Mouse (Mus musculus) heart, adult 11 months (tissue): Measurements from ENCODE around the gene Dbp.
"Not testable (repeated sequence)": the region's sequence is repeated elsewhere in the genome, so short reads cannot be mapped to it uniquely, and the experiment has no call there.

Experiments
- DNase-seq: peaks from one replicate; pipeline ENCODE4 v3.0.0; 2022

The Dbp gene

GRCm38 (mm10) chr7:45704730-45705442, at the start of gene Dbp:
Gene Dbp (plus strand): TSS chr7:45705088.
- peak; percentile 100 for DNase-seq

DNA sequence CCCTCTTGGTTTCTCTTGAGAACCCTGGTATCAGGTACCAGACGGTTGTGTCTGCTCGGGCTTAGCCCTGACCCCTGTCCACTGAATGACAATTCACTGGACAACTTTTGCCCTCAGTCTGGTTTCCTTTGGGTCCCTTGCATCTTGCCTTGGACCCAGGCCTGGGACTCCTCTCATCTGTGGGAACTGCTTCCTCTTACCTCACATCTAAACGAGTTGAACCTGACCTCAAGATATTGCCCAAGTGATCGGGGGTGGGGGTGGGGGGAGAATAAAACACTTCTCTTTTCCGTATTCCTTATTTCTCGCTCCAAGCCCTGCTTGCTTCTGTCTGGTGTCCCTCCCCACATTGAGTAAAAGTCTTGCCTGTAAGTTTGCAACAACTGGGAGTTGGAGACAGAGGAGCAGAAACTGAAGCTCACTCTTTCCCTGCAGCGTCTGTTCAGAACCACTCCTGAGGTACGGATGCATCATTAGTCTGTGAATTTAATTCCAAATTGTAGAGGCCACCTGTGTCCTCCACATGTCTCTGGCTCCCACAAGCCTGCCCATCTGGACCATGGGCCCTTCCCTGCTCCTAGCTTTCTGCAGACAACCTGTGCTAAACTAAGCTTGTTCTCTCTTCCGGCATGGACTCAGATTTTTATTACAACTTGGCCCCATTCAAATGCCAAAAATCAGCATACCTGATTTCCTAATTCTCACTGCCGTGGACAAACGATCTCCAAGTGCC, 44.0 kb upstream of the Dbp start:
- DNase-seq = no peak

DNA sequence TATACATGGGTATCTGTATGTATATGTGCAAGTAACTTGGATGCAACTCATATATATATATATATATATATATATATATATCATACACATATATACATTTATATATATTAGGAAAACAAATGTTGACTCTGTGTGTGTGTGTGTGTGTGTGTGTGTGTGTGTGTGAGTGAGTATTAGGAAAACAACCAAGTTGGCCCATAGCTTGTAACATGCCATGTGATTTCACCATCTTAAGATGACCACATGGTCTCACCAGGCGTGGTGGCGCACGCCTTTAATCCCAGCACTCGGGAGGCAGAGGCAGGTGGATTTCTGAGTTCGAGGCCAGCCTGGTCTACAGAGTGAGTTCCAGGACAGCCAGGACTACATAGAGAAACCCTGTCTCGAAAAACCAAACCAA, 43.2 kb upstream of the Dbp start:
- DNase-seq = not testable (repeated sequence)

GRCm38 (mm10) chr7:45665303-45666138, 39.4 kb upstream of the Dbp start:
- DNase-seq = no peak

GRCm38 (mm10) chr7:45666161-45666560, 38.7 kb upstream of the Dbp start, which contains the start of gene Fut2:
Gene Fut2 (minus strand): TSS chr7:45666394.
- DNase-seq = no peak

GRCm38 (mm10) chr7:45667761-45668160, 37.1 kb upstream of the Dbp start:
- DNase-seq = no peak

- no peak for DNase-seq
Observed at GRCm38 (mm10) chr7:45668921-45669320, 36.0 kb upstream of the Dbp start.

- DNase-seq = no peak
Observed at GRCm38 (mm10) chr7:45677627-45678295, 27.1 kb upstream of the Dbp start.

- DNase-seq = no peak
Observed at GRCm38 (mm10) chr7:45678513-45678912, 26.4 kb upstream of the Dbp start.

DNA sequence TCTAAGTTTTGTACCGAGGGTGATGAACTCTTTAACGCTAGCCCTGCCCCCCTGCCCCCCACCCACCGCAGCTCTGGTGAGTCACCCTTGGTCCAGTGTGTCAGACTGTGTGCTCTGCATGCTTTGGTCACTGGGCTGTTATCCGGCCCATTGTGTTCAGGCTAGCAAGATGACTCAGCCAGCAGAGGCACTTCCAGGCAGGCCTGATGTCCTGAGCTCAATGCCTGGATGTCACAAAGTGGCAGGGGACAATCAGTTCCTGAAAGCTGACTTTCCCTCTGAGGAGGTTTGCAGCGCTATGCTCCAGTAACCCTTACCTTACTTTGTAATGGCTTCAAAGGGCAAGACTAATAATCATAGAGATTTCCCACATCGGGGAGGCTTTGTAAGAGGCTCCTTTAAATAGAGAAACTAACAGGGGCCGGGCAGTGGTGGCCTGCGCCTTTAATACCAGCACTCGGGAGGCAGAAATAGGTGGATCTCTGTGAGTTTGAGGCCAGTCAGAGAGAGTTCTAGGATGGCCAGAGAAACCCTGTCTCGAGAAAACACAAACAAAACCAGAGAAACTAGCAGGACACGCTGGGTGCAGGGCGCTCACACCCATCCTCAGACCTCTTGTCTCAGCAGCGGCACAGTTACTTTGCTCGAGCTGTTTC, 24.8 kb upstream of the Dbp start:
- DNase-seq = peak; percentile 98

DNA sequence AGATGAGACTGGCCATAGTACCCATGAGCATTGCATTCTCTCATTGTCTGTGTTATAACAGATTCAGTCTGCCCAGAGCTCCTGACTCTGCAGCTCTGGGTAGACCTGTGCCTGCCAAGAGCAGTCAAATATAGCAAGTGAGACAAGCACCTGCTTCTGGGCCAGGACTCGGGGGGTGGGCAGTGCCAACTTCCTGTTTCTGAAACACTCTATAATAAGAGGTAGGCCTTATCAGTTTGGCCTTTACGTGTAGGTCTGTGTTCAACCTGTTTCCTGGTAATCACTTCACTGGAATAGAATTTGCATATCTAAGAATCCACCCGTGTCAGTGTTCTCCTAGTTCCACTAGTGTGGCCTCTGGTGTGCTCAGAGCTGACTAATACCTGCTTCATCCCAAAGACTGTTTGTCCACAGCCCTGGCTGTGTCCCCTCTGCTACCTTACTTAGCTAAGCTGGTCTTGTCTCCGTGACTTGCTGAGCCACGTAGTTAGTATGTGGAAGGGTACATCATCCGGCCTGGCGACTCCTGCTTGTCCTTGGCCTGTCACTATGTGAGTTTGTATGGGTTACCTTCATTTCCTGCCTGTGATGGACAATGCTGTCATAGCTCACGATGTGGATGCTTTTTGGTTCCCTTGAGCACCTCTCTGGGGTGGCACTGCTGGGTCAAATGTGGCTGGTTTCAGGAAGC, 23.7 kb upstream of the Dbp start:
- DNase-seq = peak; percentile 98

- DNase-seq = peak; percentile 98
Observed at GRCm38 (mm10) chr7:45682144-45683126, 22.5 kb upstream of the Dbp start.

- DNase-seq = no peak
Observed at GRCm38 (mm10) chr7:45683396-45684050, 21.4 kb upstream of the Dbp start, which contains the start of gene Ntn5. Gene Ntn5 (plus strand): TSS chr7:45684022.

DNA sequence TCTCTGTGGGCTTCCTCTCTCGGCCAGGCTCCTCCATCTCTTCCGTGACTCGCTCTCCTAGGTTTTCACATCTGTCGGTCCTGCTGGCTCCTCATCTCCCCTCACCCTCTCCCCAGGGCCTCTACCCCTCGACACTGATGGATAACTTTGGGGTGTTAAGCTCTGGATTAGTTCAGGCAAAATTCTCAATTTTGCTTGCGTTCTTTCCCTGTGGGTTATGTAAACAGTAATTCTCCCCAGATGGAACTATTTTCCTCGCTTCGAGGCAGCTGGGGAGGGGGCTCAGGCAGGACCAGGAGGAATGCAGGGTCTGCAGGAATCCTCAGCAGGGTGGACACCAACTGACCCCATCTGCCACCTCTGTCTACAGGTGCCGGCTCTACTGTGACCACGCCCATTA, 19.1 kb upstream of the Dbp start:
- DNase-seq = no peak

DNA sequence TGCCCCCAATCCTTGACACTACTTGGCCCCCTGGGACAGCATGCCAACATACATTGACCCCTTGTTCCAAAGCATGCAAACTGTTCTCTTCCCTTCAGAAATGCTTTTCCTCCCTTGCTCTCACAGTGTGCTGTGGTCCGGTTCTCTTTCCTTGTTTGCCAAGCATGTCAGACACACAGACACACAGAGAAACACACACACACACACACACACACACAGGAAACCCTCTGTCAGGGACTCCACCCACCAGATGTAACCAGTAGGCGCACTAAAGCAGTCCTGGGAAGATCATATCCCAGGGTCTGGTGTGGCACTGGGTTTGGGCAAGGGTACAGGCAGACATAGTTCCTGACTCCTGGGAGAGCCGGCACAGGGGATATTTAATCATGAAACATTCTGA, 18.0 kb upstream of the Dbp start:
- DNase-seq = no peak

GRCm38 (mm10) chr7:45689099-45689498, 15.8 kb upstream of the Dbp start:
- DNase-seq = no peak

- no peak for DNase-seq
Observed at GRCm38 (mm10) chr7:45689800-45690199, 15.1 kb upstream of the Dbp start.

GRCm38 (mm10) chr7:45692364-45692763, 12.5 kb upstream of the Dbp start:
- no peak for DNase-seq

GRCm38 (mm10) chr7:45693921-45694591, 10.8 kb upstream of the Dbp start, which contains the start of gene Sec1:
Gene Sec1 (minus strand): TSS chr7:45694402.
- peak; percentile 87 for DNase-seq
